Mouse (Mus musculus): ENCODE results near the gene Hist1h2ag. TPM values are rescaled to one million over a fixed set of nuclear protein-coding genes. Genes with fewer than 3 reads are reported as not detected.

The Hist1h2ag gene
- total RNA-seq, 2 experiments from 2014 or later, result 17.8 to 20.2 TPM

- DNase-seq (ENCODE audit: low spot score in 2 of 2), result no peak
- intact Hi-C loops (cut with DNase I), result loop anchor here (5.0 kb wide), 1 partner anchor 80 kb away; no protein-coding TSS in a partner anchor
Measured at GRCm38 (mm10) chr13:21996840-21997185, 45.9 kb downstream of the Hist1h2ag start.

- DNase-seq (ENCODE audit: low spot score in 2 of 2), result no peak
- intact Hi-C loops (cut with DNase I), result loop anchor here (5.0 kb wide), 1 partner anchor 79 kb away; no protein-coding TSS in a partner anchor
Measured at GRCm38 (mm10) chr13:21996101-21996839, 46.5 kb downstream of the Hist1h2ag start.

DNA sequence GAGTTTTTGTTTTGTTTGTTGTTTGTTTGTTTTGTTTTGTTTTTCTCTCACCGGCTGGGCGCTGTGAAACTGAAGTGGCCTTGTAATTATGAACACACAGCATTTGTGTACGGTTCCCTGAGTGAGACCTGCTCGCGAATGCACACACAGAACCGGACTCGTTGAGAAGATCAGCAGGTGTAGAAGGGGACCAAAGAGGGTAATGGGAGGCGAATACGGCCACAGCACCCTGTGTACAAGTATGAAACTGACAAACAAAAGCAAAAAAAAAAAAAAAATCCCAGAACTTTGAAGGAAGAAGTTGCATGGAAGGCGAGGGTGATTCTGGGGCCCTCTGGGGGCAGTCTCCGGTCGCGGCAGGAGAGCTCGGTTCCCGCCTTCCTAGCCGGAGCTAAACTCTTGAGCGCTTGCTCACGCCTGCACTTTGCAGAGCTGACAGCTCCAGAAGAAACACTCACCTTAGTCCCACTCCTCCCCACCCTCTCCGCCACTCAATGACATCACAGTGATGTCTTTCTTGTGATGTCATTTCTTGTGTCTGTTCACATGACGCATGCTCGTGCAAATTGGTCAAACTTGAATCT is 47.3 kb downstream of the Hist1h2ag start:
- intact Hi-C loops (cut with DNase I), result loop anchor here (5.0 kb wide), 1 partner anchor 78 kb away; no protein-coding TSS in a partner anchor

DNA sequence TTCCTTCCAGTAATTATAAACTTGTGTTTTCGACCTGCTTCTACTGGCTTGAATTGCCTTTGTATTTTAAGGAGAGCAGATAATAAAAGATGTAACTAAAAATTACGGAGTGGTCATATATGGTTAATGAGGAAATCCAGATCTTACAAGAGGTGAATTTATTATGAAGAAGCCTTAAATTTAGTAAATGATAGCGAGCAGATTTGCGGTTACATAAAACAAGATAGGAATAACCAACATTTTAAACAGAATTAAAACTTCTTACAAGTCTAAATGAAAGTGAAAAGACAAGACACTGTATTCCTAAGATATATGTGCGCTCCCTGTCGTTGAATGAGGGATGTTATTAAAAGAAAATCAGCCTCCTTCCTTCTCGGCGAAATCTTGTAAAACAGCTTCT is 47.8 kb downstream of the Hist1h2ag start:
- no peak for DNase-seq (ENCODE audit: low spot score in 2 of 2)
- intact Hi-C loops (cut with DNase I), result loop anchor here (5.0 kb wide), 1 partner anchor 78 kb away; no protein-coding TSS in a partner anchor

More for the DNA sequence above, 47.3 kb downstream of the Hist1h2ag start:
- no peak for DNase-seq (ENCODE audit: low spot score in 2 of 2)

DNA sequence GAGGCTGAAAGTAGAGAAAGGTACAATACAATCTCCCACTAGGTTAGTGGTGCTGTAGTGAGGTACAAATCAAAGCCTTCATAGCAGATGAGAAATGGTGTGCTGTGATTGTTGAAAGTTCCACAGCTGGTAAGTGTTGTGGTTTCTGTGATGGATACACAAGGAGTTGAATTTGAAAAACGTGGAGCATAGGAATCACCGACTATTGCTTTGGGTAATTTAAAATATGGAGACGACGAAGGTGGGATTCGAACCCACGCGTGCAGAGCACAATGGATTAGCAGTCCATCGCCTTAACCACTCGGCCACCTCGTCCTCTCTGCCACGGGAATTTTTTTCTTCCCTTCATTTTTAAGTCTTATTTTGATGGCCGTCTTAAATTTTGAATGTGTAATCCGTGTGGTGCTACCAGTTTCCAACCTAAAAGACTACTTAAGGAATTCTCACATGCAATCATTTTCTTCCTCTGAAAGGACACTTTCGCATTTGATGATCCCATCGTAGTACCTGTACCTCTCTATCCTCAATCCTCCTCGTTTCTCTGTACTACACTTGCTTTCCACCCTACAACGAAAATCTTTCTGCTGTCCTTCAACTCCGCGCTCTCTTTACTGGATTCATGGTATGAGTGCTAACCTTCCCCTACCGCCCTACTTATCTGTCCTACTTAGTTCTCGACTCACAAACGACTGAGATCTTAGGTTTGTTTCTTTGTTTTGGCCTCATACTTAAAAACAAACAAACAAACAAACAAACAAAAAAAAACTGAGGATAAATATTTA is 48.6 kb downstream of the Hist1h2ag start:
- DNase-seq (ENCODE audit: low spot score in 2 of 2), result peak in 1 of 2 experiments; percentile 33
- intact Hi-C loops (cut with DNase I), result no loop called here

GRCm38 (mm10) chr13:21992550-21992949 is 50.2 kb downstream of the Hist1h2ag start:
- no peak for DNase-seq (ENCODE audit: low spot score in 2 of 2)
- intact Hi-C loops (cut with DNase I), result no loop called here

Small RNAs within 50 kb of the gene (microRNA-seq; reads per million reads assigned to microRNA genes)
- gene Gm26300 (0 reads per million in 2 experiments), gene Gm44390 (0 reads per million in 2 experiments), gene Gm44486 (0 reads per million in 2 experiments)

Other genes starting within 250 kb of the Hist1h2ag start
- gene Hist1h2bq, start 232.7 kb downstream of the Hist1h2ag start, total RNA-seq (2021), result 10 to 100 TPM; 43.6 to 56.5 TPM
- not detected for gene Hist1h2ao, start 232.5 kb downstream of the Hist1h2ag start, total RNA-seq (2021)
- 100 to 1,000 TPM; 213 to 226 TPM for gene Hist1h4m, start 231.2 kb downstream of the Hist1h2ag start, total RNA-seq (2021)
- gene Hist1h4n, start 210.7 kb downstream of the Hist1h2ag start, total RNA-seq (2021), result 10 to 100 TPM; 20.9 to 25.8 TPM
- gene Hist1h2ap, start 209.4 kb downstream of the Hist1h2ag start, total RNA-seq (2021), result 10 to 100 TPM; 46.9 to 49.5 TPM
- gene Hist1h2br, start 209.2 kb downstream of the Hist1h2ag start, total RNA-seq (2021), result 10 to 100 TPM; 44.5 to 56.8 TPM
- gene Zfp184, start 97.8 kb downstream of the Hist1h2ag start, total RNA-seq (2021), result 1 to 10 TPM; 2.8 to 4.0 TPM
- gene Pom121l2, start 61.8 kb downstream of the Hist1h2ag start, total RNA-seq (2021), result under 1 TPM in 1 of 2 experiments, not detected in 1; 0.23 TPM
- gene Prss16, start 33.2 kb downstream of the Hist1h2ag start, total RNA-seq (2021), result under 1 TPM in 1 of 2 experiments, not detected in 1; 0.19 TPM
- 10 to 100 TPM; 38.2 to 41.7 TPM for gene Hist1h2ah, start 7.4 kb downstream of the Hist1h2ag start, total RNA-seq (2021)
- gene Hist1h2bk, start 7.1 kb downstream of the Hist1h2ag start, total RNA-seq (2021), result 10 to 100 TPM; 21.5 to 26.9 TPM
- gene Hist1h4i, start 1.6 kb downstream of the Hist1h2ag start, total RNA-seq (2021), result 10 to 100 TPM; 50.0 to 57.5 TPM
- gene Hist1h2bj, start 270 bp upstream of the Hist1h2ag start, total RNA-seq (2021), result 10 to 100 TPM; 15.5 to 16.7 TPM
- not detected for gene Vmn1r188, start 41.5 kb upstream of the Hist1h2ag start, total RNA-seq (2021)
- gene Vmn1r189, start 62.9 kb upstream of the Hist1h2ag start, total RNA-seq (2021), result not detected
- gene Vmn1r191, start 141.0 kb upstream of the Hist1h2ag start, total RNA-seq (2021), result not detected
- not detected for gene Vmn1r192, start 148.2 kb upstream of the Hist1h2ag start, total RNA-seq (2021)
- not detected for gene Vmn1r193, start 180.2 kb upstream of the Hist1h2ag start, total RNA-seq (2021)
- gene Vmn1r194, start 201.3 kb upstream of the Hist1h2ag start, total RNA-seq (2021), result not detected
- gene Vmn1r195, start 227.6 kb upstream of the Hist1h2ag start, total RNA-seq (2021), result not detected
- not detected for gene Vmn1r196, start 247.0 kb upstream of the Hist1h2ag start, total RNA-seq (2021)